Mouse (Mus musculus) limb, embryonic 10.5 days (tissue): Measurements from ENCODE around the gene Elk3. TPM values are rescaled to one million over a fixed set of nuclear protein-coding genes. Genes with fewer than 3 reads are reported as not detected.
A peak's percentile ranks its signal among the peaks of the same experiment; 100 is the strongest.

Experiments
- DNase-seq: peaks from one replicate; pipeline ENCODE4 v3.0.0-alpha.2; 2017; ENCODE audit warnings: low spot score
- H3K27ac ChIP-seq: fragments of 300-500 bp; sonication (generic); 2 replicates; pipeline ENCODE4 v1.5.1; 2016; ENCODE audit warnings: mild to moderate bottlenecking
- H3K27me3 ChIP-seq: fragments of 300-500 bp; sonication (generic); 2 replicates; pipeline ENCODE4 v1.6.1; 2016; ENCODE audit warnings: low read depth, mild to moderate bottlenecking; ENCODE audit not compliant: poor library complexity, severe bottlenecking
- H3K36me3 ChIP-seq: fragments of 300-500 bp; sonication (generic); 2 replicates; pipeline ENCODE4 v1.6.1; 2016; ENCODE audit warnings: mild to moderate bottlenecking, moderate library complexity
- H3K4me1 ChIP-seq: fragments of 300-500 bp; sonication (generic); 2 replicates; pipeline ENCODE4 v1.6.1; 2016
- H3K4me3 ChIP-seq: fragments of 300-500 bp; sonication (generic); 2 replicates; pipeline ENCODE4 v1.5.1; 2016; ENCODE audit warnings: mild to moderate bottlenecking, moderate library complexity
- H3K9me3 ChIP-seq: fragments of 300-500 bp; sonication (generic); replicated peaks from 2 replicates; pipeline ENCODE4 v1.6.1; 2016; ENCODE audit warnings: mild to moderate bottlenecking
- WGBS: fragments of 180-500 bp; shearing (Covaris S2); methylation state at CpG from one replicate; pipeline ENCODE4 v1.1.7; 2016; 5-methylcytosine and 5-hydroxymethylcytosine counted together
- polyA plus RNA-seq: library from polyadenylated mRNA; unstranded; fragments of >200 nt; fragmentation: Nextera tagmentation; extraction: Ambion mirVana; gene quantifications from 2 replicates; pipeline ENCODE4 v1.2.1, GENCODE M21; 2016

Elk3 gene
- polyA plus RNA-seq, 1 experiment from 2014 or later = 36.0 TPM

DNA sequence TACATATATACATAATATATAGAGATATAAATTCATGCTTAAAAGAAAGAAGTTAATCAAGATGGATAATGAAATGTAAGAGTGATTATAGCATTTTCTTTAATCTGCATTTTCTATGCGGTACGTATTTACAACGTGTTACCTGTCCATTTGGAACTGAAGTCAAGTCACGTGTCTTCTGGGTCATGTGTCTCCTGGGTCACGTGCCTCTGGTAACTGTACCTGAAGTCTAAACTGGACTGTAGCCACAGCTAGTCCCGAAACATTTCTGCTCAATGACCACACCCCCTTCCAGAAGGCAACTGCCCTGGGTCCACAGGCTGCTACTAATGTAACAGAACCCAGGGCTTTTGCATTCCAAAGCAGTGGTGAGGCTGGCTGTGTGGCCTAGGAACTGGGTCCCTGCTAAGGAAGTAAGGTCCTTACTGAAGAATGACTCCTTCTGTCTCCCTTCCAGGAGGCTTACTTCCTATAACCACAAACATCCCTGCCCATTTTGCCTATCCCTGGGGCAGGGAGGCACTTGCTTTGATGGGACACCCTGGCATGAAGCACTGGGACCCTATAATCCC lies 40.0 kb downstream of the Elk3 start:
- H3K27me3 ChIP-seq = no peaks in the 10 kb centered on the region
- WGBS = 91% methylated on average over 6 of the region's 6 CpGs
- no peak overlapping the region for H3K27ac ChIP-seq
- peaks cover 28% of the 10 kb centered on the region for H3K4me1 ChIP-seq
- H3K36me3 ChIP-seq = peaks cover 87% of the 10 kb centered on the region
- no peak overlapping the region for H3K4me3 ChIP-seq
- DNase-seq = no peak
- H3K9me3 ChIP-seq = no peaks in the 10 kb centered on the region

DNA sequence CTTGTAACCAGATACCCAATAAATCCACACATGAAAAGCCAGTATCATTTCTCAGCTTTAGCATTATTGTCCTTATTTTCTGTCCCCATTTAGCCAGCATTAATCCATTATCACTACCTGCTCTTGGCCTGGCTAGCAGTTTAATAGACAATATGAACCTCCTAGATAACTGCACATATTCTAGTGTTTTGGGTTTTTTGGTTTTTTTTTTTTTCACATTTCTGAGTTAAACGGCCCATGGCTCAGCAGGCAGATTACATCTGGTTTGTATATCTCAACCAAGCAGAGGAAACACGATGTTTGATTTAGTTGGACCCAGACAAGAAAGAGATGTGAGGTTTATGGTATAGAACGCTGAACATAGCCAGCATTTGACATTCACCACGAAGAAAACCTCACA lies 41.2 kb downstream of the Elk3 start:
- Histone ChIP-seq H3K27me3 (no peaks in the 10 kb centered on the region), H3K4me1 (peaks cover 16% of the 10 kb centered on the region), H3K36me3 (peaks cover 87% of the 10 kb centered on the region), H3K9me3 (no peaks in the 10 kb centered on the region), H3K4me3 (no peak overlapping the region), H3K27ac (no peak overlapping the region)
- no peak for DNase-seq
- WGBS = 65% methylated on average over 4 of the region's 4 CpGs

DNA sequence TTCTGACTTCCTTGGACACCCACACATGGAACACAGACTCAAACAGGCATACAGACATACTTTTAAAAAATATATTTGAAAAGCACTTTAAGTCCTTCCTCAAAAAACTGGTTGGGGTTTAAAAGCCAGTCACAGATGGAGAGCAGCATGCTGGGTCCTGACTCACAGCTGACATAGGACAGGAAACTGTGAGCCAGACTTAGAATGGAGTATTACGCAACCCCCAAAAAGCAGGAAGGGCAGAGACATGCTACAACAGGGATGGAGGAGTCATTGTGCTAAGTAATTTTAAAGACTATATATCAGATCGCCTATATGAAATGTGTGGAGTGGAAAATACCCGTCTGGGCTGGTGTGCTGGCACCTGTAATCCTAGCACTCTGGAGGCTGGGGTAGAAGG lies 42.6 kb downstream of the Elk3 start:
- Histone ChIP-seq H3K36me3 (peaks cover 93% of the 10 kb centered on the region), H3K4me3 (no peak overlapping the region), H3K9me3 (no peaks in the 10 kb centered on the region), H3K27me3 (no peaks in the 10 kb centered on the region), H3K27ac (no peak overlapping the region), H3K4me1 (peaks cover 15% of the 10 kb centered on the region)
- DNase-seq = no peak
- WGBS = 93% methylated on average over 3 of the region's 3 CpGs

DNA sequence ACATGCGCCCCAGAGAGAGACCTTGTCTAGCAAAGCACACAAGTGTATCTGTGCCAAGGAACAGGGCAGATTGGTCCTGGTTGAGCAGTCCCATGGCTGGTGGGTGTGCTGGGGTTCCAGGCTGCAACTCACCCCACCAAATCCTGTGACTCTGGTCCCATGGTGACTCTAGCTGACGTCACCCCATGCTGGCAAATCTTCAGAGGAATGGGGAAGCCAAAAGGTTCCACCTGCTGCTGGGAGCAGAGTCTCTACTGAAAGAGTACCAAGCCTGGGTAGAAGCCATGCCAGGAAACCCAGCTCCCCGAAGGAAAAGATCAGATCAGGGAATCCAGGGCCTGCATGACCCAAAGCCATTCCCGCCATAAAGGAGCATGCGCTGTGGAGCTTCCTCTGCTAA lies 43.4 kb downstream of the Elk3 start:
- 91% methylated on average over 5 of the region's 5 CpGs for WGBS
- Histone ChIP-seq H3K4me3 (no peak overlapping the region), H3K27ac (no peak overlapping the region), H3K9me3 (no peaks in the 10 kb centered on the region), H3K4me1 (peaks cover 23% of the 10 kb centered on the region), H3K36me3 (peaks cover 93% of the 10 kb centered on the region), H3K27me3 (no peaks in the 10 kb centered on the region)
- no peak for DNase-seq

DNA sequence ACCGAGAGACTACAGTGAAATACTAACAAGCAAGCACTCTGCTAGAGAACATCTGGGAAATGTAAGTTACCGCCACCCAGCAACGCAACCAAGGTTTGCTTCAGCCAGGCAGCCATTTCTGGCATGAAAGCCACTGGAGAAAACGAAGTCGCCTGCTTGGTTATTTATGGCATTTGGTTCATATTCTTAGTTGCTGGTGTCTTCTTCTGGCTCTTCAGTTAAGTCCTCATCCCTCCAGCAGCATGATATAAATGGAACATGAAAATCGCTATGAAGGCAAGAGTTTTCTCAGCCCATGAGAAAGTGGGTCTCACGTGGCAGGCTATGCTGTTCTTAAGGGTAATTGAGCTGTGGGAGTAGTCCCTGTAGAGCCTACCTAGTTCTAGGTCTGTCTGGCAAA lies 44.4 kb downstream of the Elk3 start:
- WGBS = 93% methylated on average over 7 of the region's 7 CpGs
- no peaks in the 10 kb centered on the region for H3K9me3 ChIP-seq
- H3K36me3 ChIP-seq = peaks cover 94% of the 10 kb centered on the region
- no peak overlapping the region for H3K4me3 ChIP-seq
- no peak for DNase-seq
- no peaks in the 10 kb centered on the region for H3K27me3 ChIP-seq
- H3K27ac ChIP-seq = no peak overlapping the region
- peaks cover 33% of the 10 kb centered on the region for H3K4me1 ChIP-seq

DNA sequence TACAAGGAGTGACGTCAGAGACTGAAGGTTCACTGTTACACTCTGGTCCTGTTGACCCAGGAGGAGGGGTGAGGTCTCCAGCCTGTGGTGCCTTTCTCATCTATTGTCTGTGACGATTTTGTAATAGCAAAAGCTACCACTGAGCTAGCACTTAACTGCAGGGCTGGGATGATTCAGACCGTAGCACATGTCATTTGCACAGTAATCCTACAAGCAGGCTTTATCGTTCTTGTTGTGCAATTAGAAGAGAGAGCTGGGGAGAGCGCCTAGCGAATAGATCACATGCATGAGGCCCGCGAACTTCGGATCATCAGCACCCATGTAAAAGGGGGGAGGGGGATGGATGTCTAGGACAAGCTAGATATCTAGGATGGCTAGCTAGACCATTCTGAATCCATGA lies 45.1 kb downstream of the Elk3 start:
- Histone ChIP-seq H3K4me3 (no peak overlapping the region), H3K36me3 (peaks cover 96% of the 10 kb centered on the region), H3K27me3 (no peaks in the 10 kb centered on the region), H3K27ac (no peak overlapping the region), H3K4me1 (peaks cover 38% of the 10 kb centered on the region), H3K9me3 (no peaks in the 10 kb centered on the region)
- WGBS = 91% methylated on average over 9 of the region's 9 CpGs
- DNase-seq = no peak

DNA sequence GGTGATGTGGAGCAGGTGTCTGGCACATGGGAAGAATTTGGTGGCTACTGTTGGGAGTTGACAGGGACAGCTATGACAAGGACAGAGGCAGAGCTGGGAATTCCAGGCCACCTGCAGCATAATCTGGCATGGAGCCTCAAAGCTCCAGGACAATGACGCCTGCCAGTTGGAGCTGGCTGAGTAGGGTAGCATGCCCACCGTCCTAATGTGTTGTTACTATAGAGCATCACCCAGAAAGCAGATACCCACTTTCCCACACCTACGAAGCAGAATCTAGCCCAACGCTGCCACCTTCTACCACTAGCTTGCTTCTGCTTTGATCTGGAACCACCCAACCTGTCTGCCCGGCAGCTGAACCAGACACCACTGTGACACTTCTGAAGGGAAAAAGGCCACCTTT lies 46.9 kb downstream of the Elk3 start:
- Histone ChIP-seq H3K27me3 (no peaks in the 10 kb centered on the region), H3K4me3 (no peak overlapping the region), H3K4me1 (peaks cover 32% of the 10 kb centered on the region), H3K27ac (no peak overlapping the region), H3K9me3 (no peaks in the 10 kb centered on the region), H3K36me3 (peaks cover 97% of the 10 kb centered on the region)
- DNase-seq = no peak
- 85% methylated on average over 5 of the region's 5 CpGs for WGBS

DNA sequence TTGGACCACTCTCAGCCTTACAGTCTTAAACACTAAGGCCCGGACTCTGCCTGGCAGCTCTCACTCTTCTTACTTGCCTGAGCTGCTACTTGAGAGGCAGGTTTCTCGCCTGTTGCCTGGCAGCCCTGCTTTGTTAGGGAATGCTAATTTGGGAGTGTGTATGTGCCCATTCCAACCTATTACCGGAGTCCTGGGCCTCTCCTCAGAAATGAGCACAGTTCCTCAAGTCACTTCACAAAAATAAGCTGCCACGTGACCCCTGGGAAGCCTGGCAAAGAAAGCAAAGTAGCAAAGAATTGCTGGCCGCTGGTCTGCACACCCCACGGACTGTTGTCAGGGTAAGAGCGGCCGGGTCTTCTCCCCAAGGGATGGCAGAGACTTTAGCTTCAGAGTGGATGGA lies 47.5 kb downstream of the Elk3 start:
- Histone ChIP-seq H3K4me1 (peaks cover 32% of the 10 kb centered on the region), H3K4me3 (no peak overlapping the region), H3K27ac (no peak overlapping the region), H3K36me3 (peaks cover 97% of the 10 kb centered on the region), H3K27me3 (no peaks in the 10 kb centered on the region), H3K9me3 (no peaks in the 10 kb centered on the region)
- WGBS = 85% methylated on average over 8 of the region's 8 CpGs
- DNase-seq = no peak

DNA sequence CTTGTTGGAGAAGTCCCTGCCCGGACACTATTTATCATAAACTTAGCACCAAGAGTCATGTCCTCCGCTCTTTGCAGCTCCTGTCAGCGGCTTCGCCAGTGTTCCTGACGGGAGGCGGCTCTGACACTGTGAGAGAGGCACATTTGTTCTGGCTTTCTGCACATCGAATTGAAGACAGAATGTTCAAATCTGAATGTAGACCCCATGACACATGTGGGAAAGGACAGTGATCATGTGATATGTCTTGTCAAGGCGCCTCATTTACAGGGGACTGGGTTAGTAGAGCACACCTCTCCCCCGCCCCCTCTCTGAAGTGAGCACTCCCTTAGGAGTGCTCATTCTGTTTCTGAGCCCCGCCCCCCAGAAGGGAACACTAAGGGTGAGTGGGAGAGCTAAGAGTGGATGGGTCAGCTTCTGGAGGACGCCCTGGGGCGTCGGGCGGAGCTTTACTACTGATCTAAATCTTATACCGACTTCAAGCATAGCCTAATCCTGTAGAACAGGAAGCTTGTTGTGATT lies 48.9 kb downstream of the Elk3 start:
- Histone ChIP-seq H3K9me3 (no peaks in the 10 kb centered on the region), H3K36me3 (peaks cover 89% of the 10 kb centered on the region), H3K4me3 (no peak overlapping the region), H3K4me1 (peaks cover 33% of the 10 kb centered on the region), H3K27me3 (no peaks in the 10 kb centered on the region), H3K27ac (no peak overlapping the region)
- 31% methylated on average over 15 of the region's 15 CpGs for WGBS
- DNase-seq = no peak

DNA sequence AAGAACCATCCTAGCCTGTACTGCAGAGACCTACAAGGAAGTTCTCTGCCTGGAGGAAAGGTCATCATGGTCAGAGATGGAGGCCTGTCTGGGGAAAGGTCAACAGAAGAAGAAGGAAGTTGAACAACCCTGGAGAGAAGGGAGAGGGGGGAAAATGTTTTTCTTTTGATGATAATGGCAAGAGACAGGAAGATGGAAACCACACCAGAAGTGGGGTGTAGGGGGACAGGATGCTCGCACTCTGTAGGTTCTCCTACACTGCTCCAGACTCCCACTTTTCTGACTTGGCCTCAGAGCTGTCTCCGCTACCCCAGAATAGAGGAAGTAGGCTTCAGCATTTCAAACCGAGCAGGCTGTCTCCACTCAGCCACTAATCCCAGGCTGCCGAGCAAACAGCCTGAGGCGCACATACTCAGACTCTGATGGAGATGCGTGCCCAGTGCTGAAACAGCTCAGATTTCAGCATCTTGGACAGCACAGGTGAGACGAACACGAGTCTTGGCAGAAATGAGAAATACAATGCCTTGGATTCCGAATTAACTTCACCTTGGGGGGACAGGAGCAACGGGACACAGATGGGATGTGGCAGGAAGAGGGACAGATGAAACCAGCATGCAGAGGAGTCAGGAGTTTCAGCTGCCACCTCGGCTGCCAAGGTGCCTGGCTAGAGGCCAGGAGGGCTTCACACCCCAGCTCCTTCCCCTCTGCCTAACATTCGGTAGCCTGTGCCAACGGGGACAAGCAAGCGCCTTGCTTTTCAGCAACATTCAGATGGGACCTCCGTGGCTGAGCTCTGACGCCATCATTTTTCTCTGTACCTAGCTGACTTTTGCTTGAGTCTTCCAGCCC lies 49.6 kb downstream of the Elk3 start:
- 39% methylated on average over 16 of the region's 16 CpGs for WGBS
- Histone ChIP-seq H3K4me3 (no peak overlapping the region), H3K4me1 (peaks cover 37% of the 10 kb centered on the region), H3K27ac (no peak overlapping the region), H3K9me3 (no peaks in the 10 kb centered on the region), H3K36me3 (peaks cover 89% of the 10 kb centered on the region), H3K27me3 (no peaks in the 10 kb centered on the region)
- DNase-seq = no peak

DNA sequence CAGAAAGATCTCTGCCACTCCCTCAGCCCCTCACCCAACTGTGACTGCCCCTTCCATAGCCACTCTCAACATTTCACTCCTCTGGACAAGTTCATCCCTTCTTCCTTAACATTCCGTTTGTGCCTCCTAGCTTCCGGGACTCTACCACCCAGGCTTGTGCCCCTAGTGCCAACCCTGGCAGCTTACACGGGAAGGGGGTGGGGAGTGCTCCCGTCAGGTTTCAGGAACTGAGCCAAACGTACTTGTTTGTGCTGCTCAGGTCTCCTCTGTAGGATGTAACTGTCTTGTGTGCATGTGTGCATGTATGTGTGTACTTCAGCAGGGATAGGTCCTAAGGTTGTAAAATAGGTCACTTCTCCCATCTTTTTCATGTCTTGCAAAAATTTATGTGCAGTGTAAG lies 51.1 kb downstream of the Elk3 start:
- H3K27ac ChIP-seq = no peak overlapping the region
- 89% methylated on average over 5 of the region's 5 CpGs for WGBS
- no peaks in the 10 kb centered on the region for H3K27me3 ChIP-seq
- H3K4me1 ChIP-seq = peaks cover 42% of the 10 kb centered on the region
- H3K36me3 ChIP-seq = peaks cover 86% of the 10 kb centered on the region
- no peak for DNase-seq
- no peak overlapping the region for H3K4me3 ChIP-seq
- H3K9me3 ChIP-seq = no peaks in the 10 kb centered on the region

DNA sequence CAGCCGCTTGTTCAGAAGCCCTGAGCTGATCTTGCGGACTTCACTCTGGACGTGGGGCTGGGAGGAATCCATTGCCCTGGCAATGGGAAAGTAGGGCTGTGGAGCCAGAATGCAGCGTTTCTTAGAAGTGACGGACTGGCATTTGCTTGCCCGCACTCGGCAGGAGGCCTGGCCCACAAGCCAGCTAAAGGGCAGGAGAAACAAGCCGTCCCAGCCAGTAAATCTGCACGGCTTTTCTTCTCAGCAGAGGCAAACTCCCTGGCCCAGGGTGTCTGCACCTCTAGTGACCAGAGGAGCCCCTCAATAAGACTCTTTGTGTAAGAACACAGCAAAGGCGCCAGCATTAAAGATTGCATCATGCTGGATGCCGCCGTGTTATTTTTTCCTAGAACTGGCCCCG lies 55.6 kb downstream of the Elk3 start:
- WGBS = 52% methylated on average over 13 of the region's 13 CpGs
- DNase-seq = peak; percentile 29
- H3K9me3 ChIP-seq = no peaks in the 10 kb centered on the region
- no peak overlapping the region for H3K4me3 ChIP-seq
- no peaks in the 10 kb centered on the region for H3K27me3 ChIP-seq
- peak overlapping the region; percentile 21; the same call in 1 of the 2 replicates for H3K27ac ChIP-seq
- peaks cover 13% of the 10 kb centered on the region; the same call in 1 of the 2 replicates for H3K4me1 ChIP-seq
- peaks cover 87% of the 10 kb centered on the region for H3K36me3 ChIP-seq

DNA sequence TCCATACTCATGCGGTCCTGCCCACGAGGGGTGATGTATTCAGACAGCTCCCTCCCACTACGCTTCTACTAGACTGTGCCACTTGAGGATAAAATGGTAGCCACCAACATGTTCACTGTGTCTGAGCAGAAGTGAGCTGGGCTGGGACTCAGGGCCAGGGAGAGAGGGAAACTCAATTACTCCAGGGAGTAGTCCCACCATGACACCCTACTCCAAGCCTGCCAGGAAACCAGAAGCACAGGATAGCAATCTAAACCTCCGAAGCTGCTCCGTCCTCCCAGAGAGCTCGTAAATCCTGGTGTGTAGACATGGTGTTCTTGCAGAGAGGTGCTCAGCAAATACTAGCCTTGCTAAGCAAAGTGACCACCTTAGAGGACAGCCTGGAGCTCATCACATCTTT lies 57.8 kb downstream of the Elk3 start:
- no peak overlapping the region for H3K4me3 ChIP-seq
- no peaks in the 10 kb centered on the region for H3K27me3 ChIP-seq
- H3K36me3 ChIP-seq = peaks cover 87% of the 10 kb centered on the region
- no peak overlapping the region for H3K27ac ChIP-seq
- WGBS = 79% methylated on average over 6 of the region's 6 CpGs
- no peaks in the 10 kb centered on the region for H3K9me3 ChIP-seq
- H3K4me1 ChIP-seq = peaks cover 13% of the 10 kb centered on the region; the same call in 1 of the 2 replicates
- DNase-seq = no peak
